Mouse (Mus musculus): ENCODE measurements at regions not wholly inside any gene's neighbourhood (a gene's known extent, or its start where the extent isn't known, plus 50 kb on each side); places are given as distances from the start of the nearest gene placed in this dataset.
A peak's percentile ranks its signal among the peaks of the same experiment; 100 is the strongest.

DNA sequence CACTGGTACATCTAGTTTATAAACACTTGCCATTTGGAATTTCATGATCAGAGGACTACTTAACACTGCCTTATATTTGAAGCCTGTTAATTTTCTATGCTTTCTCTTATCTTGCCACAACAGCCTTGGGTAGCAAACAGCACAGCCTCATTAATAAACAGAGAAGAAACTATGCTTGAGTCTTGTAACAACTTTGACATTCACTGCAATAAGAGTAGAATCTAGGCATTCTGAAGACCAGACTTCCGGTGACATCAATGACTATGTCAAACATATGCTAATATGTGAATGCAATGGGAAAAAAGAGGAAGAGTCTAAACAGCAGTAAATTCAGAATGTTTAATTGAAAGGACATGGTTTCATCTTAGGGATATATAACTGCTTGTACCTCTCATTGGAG lies 768.0 kb downstream of the Defb40 start:
- H3K27ac ChIP-seq, result no peak overlapping the region
- DNase-seq (ENCODE audit: low spot score) (no peak), ATAC-seq (replicated peaks; ENCODE audit: low FRiP score, low read depth) (no peak)
- H3K9ac ChIP-seq (ENCODE audit: low read depth, low read length), result no peak overlapping the region
- H3K27me3 ChIP-seq (ENCODE audit: insufficient read depth, low read length), result no peaks in the 10 kb centered on the region
- H3K4me3 ChIP-seq (replicated peaks; ENCODE audit: low read depth, low read length), result no peak overlapping the region
- WGBS, result 91% methylated on average over 1 of the region's 1 CpGs
- H3K9me3 ChIP-seq (replicated peaks; ENCODE audit: low read length), result no peaks in the 10 kb centered on the region
- no peak for TF ChIP-seq CTCF (IDR thresholded peaks at IDR 0.05; ENCODE audit: low read depth)
- no peaks in the 10 kb centered on the region for H3K4me1 ChIP-seq (replicated peaks; ENCODE audit: insufficient read depth, low read length)
- H3K4me2 ChIP-seq (ENCODE audit: low read length), result no peak overlapping the region
- no peaks in the 10 kb centered on the region for H3K36me3 ChIP-seq (ENCODE audit: insufficient read depth, low read length)

DNA sequence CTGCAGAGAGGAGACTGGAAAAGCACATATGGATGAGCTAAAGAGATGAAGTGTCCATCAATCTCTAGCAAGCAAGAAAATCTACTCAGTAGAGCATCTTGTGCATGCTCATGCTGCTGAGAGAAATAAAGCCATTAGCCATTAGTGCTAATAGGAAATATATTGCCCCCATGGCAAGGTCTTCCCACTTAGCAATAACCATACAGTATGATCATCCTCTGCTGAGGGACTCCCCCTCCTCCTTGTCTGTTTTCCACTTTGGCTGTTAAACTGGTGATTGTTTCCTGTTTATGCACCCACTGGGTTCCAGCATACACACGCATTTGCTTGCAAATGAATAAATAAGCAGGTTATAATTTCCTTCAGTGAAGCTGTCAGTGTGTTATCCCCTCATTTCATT lies 769.4 kb downstream of the Defb40 start:
- no peak overlapping the region for H3K9ac ChIP-seq (ENCODE audit: low read depth, low read length)
- no peak overlapping the region for H3K4me2 ChIP-seq (ENCODE audit: low read length)
- no peaks in the 10 kb centered on the region for H3K27me3 ChIP-seq (ENCODE audit: insufficient read depth, low read length)
- DNase-seq (ENCODE audit: low spot score) (no peak), ATAC-seq (replicated peaks; ENCODE audit: low FRiP score, low read depth) (no peak)
- H3K4me3 ChIP-seq (replicated peaks; ENCODE audit: low read depth, low read length), result no peak overlapping the region
- no peaks in the 10 kb centered on the region for H3K36me3 ChIP-seq (ENCODE audit: insufficient read depth, low read length)
- no peaks in the 10 kb centered on the region for H3K4me1 ChIP-seq (replicated peaks; ENCODE audit: insufficient read depth, low read length)
- TF ChIP-seq CTCF (IDR thresholded peaks at IDR 0.05; ENCODE audit: low read depth), result no peak
- WGBS, result 54% methylated on average over 1 of the region's 1 CpGs
- no peaks in the 10 kb centered on the region for H3K9me3 ChIP-seq (replicated peaks; ENCODE audit: low read length)
- no peak overlapping the region for H3K27ac ChIP-seq

GRCm38 (mm10) chr8:18187486-18187885 lies 790.6 kb downstream of the Defb40 start:
- ATAC-seq (replicated peaks; ENCODE audit: low FRiP score, low read depth) (no peak), DNase-seq (ENCODE audit: low spot score) (no peak)
- H3K9ac ChIP-seq (ENCODE audit: low read depth, low read length), result no peak overlapping the region
- no peak overlapping the region for H3K4me3 ChIP-seq (replicated peaks; ENCODE audit: low read depth, low read length)
- no peak for TF ChIP-seq CTCF (IDR thresholded peaks at IDR 0.05; ENCODE audit: low read depth)
- no peaks in the 10 kb centered on the region for H3K9me3 ChIP-seq (replicated peaks; ENCODE audit: low read length)
- H3K27ac ChIP-seq, result no peak overlapping the region
- H3K4me2 ChIP-seq (ENCODE audit: low read length), result no peak overlapping the region
- no peaks in the 10 kb centered on the region for H3K27me3 ChIP-seq (ENCODE audit: insufficient read depth, low read length)
- H3K36me3 ChIP-seq (ENCODE audit: insufficient read depth, low read length), result no peaks in the 10 kb centered on the region
- no peaks in the 10 kb centered on the region for H3K4me1 ChIP-seq (replicated peaks; ENCODE audit: insufficient read depth, low read length)

- Histone ChIP-seq H3K4me3 (replicated peaks; ENCODE audit: low read depth, low read length) (no peak overlapping the region), H3K27ac (no peak overlapping the region), H3K27me3 (ENCODE audit: insufficient read depth, low read length) (no peaks in the 10 kb centered on the region), H3K4me1 (replicated peaks; ENCODE audit: insufficient read depth, low read length) (no peaks in the 10 kb centered on the region), H3K36me3 (ENCODE audit: insufficient read depth, low read length) (no peaks in the 10 kb centered on the region), H3K9me3 (replicated peaks; ENCODE audit: low read length) (no peaks in the 10 kb centered on the region), H3K9ac (ENCODE audit: low read depth, low read length) (no peak overlapping the region), H3K4me2 (ENCODE audit: low read length) (no peak overlapping the region)
- peak; percentile 69 for ATAC-seq (replicated peaks; ENCODE audit: low FRiP score, low read depth)
- WGBS, result 61% methylated on average over 7 of the region's 7 CpGs
- no peak for TF ChIP-seq CTCF (IDR thresholded peaks at IDR 0.05; ENCODE audit: low read depth)
- DNase-seq (ENCODE audit: low spot score), result no peak
Measured at GRCm38 (mm10) chr8:18175544-18176092, 802.4 kb downstream of the Defb40 start.

- no peak overlapping the region for H3K9ac ChIP-seq (ENCODE audit: low read depth, low read length)
- H3K4me3 ChIP-seq (replicated peaks; ENCODE audit: low read depth, low read length), result no peak overlapping the region
- WGBS, result 28% methylated on average over 6 of the region's 6 CpGs
- H3K4me2 ChIP-seq (ENCODE audit: low read length), result no peak overlapping the region
- no peak overlapping the region for H3K27ac ChIP-seq
- no peak for TF ChIP-seq CTCF (IDR thresholded peaks at IDR 0.05; ENCODE audit: low read depth)
- no peaks in the 10 kb centered on the region for H3K9me3 ChIP-seq (replicated peaks; ENCODE audit: low read length)
- no peaks in the 10 kb centered on the region for H3K36me3 ChIP-seq (ENCODE audit: insufficient read depth, low read length)
- DNase-seq (ENCODE audit: low spot score) (no peak), ATAC-seq (replicated peaks; ENCODE audit: low FRiP score, low read depth) (no peak)
- H3K4me1 ChIP-seq (replicated peaks; ENCODE audit: insufficient read depth, low read length), result no peaks in the 10 kb centered on the region
- H3K27me3 ChIP-seq (ENCODE audit: insufficient read depth, low read length), result no peaks in the 10 kb centered on the region
Measured at GRCm38 (mm10) chr8:18158619-18159018, 819.4 kb downstream of the Defb40 start.

DNA sequence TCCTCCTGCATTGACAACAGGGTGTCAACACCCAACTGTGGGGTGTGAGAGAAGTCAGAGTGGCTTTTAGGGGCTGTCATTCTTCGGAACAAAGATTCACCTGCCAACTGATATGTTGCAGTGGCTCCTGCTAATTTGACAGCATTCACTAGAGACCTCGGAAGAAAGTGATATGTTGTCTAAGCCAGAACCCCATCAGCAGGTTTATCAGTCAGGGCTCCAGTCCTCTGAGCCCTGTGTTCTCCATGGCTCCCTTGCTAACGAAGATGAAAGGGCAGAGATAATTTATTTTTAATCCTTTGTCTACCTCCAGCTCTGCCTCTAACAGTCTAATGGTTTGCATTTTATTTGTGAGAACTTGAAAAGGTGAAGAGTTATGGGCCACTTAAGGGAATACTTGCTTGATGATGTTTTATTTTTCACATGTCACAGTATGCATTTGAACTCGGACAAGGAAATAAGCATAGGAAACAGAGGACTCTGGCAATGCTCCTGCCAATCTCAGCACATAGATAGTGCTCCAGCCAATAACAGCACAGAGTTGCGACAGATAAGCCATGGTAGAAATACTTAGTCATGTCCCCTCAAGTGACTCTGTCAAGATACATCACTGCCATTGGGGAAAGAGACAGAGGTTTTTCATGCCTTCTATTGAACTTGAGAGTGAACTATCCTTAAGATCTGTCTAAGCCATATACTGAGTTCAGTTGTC lies 862.6 kb downstream of the Defb40 start:
- no peak overlapping the region for H3K9ac ChIP-seq (ENCODE audit: low read depth, low read length)
- no peak overlapping the region for H3K4me2 ChIP-seq (ENCODE audit: low read length)
- no peak overlapping the region for H3K27ac ChIP-seq
- ATAC-seq (replicated peaks; ENCODE audit: low FRiP score, low read depth), result no peak
- H3K36me3 ChIP-seq (ENCODE audit: insufficient read depth, low read length), result no peaks in the 10 kb centered on the region
- H3K4me1 ChIP-seq (replicated peaks; ENCODE audit: insufficient read depth, low read length), result no peaks in the 10 kb centered on the region
- no peaks in the 10 kb centered on the region for H3K9me3 ChIP-seq (replicated peaks; ENCODE audit: low read length)
- WGBS, result 61% methylated on average over 5 of the region's 5 CpGs
- no peak for DNase-seq (ENCODE audit: low spot score)
- no peak for TF ChIP-seq CTCF (IDR thresholded peaks at IDR 0.05; ENCODE audit: low read depth)
- H3K4me3 ChIP-seq (replicated peaks; ENCODE audit: low read depth, low read length), result no peak overlapping the region
- H3K27me3 ChIP-seq (ENCODE audit: insufficient read depth, low read length), result no peaks in the 10 kb centered on the region

- DNase-seq (ENCODE audit: low spot score), result peak; percentile 21
Measured at GRCm38 (mm10) chr8:18113262-18113661, 864.8 kb downstream of the Defb40 start.

More at GRCm38 (mm10) chr8:18113262-18113661, 864.8 kb downstream of the Defb40 start:
- no peak for TF ChIP-seq CTCF (IDR thresholded peaks at IDR 0.05; ENCODE audit: low read depth)
- no peaks in the 10 kb centered on the region for H3K36me3 ChIP-seq (ENCODE audit: insufficient read depth, low read length)
- ATAC-seq (replicated peaks; ENCODE audit: low FRiP score, low read depth), result no peak
- H3K27ac ChIP-seq, result no peak overlapping the region
- WGBS, result 50% methylated on average over 5 of the region's 5 CpGs
- no peaks in the 10 kb centered on the region for H3K27me3 ChIP-seq (ENCODE audit: insufficient read depth, low read length)
- no peak overlapping the region for H3K4me3 ChIP-seq (replicated peaks; ENCODE audit: low read depth, low read length)
- no peak overlapping the region for H3K9ac ChIP-seq (ENCODE audit: low read depth, low read length)
- H3K9me3 ChIP-seq (replicated peaks; ENCODE audit: low read length), result no peaks in the 10 kb centered on the region
- H3K4me2 ChIP-seq (ENCODE audit: low read length), result no peak overlapping the region
- no peaks in the 10 kb centered on the region for H3K4me1 ChIP-seq (replicated peaks; ENCODE audit: insufficient read depth, low read length)

Data from kidney, postnatal 0 days (tissue).